Mouse (Mus musculus) forebrain, embryonic 13.5 days (tissue): ENCODE results near the gene Them4. TPM values are rescaled to one million over a fixed set of nuclear protein-coding genes. Genes with fewer than 3 reads are reported as not detected.
A peak's percentile ranks its signal among the peaks of the same experiment; 100 is the strongest.

Source experiments
- ATAC-seq: fragments of 200-750 bp; cut with Nextera tagmentation; 2 replicates; pipeline ENCODE4 v1.8.0; 2017
- H3K27ac ChIP-seq: fragments of 300-500 bp; sonication (generic); 2 replicates; pipeline ENCODE4 v1.5.1; 2015; ENCODE audit warnings: inconsistent platforms, mild to moderate bottlenecking, moderate library complexity
- H3K27me3 ChIP-seq: fragments of 300-500 bp; sonication (generic); 2 replicates; pipeline ENCODE4 v1.6.1; 2015; ENCODE audit warnings: mild to moderate bottlenecking, inconsistent platforms
- H3K36me3 ChIP-seq: fragments of 300-500 bp; sonication (generic); 2 replicates; pipeline ENCODE4 v1.6.1; 2015; ENCODE audit warnings: mild to moderate bottlenecking, inconsistent platforms; ENCODE audit not compliant: poor library complexity, severe bottlenecking
- H3K4me1 ChIP-seq: fragments of 300-500 bp; sonication (generic); 2 replicates; pipeline ENCODE4 v1.6.1; 2015; ENCODE audit warnings: inconsistent platforms
- H3K4me2 ChIP-seq: fragments of 300-500 bp; sonication (generic); 2 replicates; pipeline ENCODE4 v1.6.1; 2015; ENCODE audit warnings: inconsistent platforms, mild to moderate bottlenecking, moderate library complexity
- H3K4me3 ChIP-seq: fragments of 300-500 bp; sonication (generic); 2 replicates; pipeline ENCODE4 v1.5.1; 2015; ENCODE audit warnings: mild to moderate bottlenecking, inconsistent platforms
- H3K9ac ChIP-seq: fragments of 300-500 bp; sonication (generic); 2 replicates; pipeline ENCODE4 v1.6.1; 2015; ENCODE audit warnings: mild to moderate bottlenecking, inconsistent platforms
- H3K9me3 ChIP-seq: fragments of 300-500 bp; sonication (generic); replicated peaks from 2 replicates; pipeline ENCODE4 v1.6.1; 2016; ENCODE audit warnings: inconsistent platforms
- WGBS: fragments of 180-500 bp; shearing (Covaris S2); methylation state at CpG from one replicate; pipeline ENCODE4 v1.1.7; 2015; 5-methylcytosine and 5-hydroxymethylcytosine counted together
- polyA plus RNA-seq: library from polyadenylated mRNA; unstranded; fragments of >200 nt; fragmentation: Nextera tagmentation; extraction: Ambion mirVana; gene quantifications from 2 replicates; pipeline ENCODE4 v1.2.1, GENCODE M21; 2015

The Them4 gene
- polyA plus RNA-seq, 1 experiment from 2014 or later, result 19.8 TPM

DNA sequence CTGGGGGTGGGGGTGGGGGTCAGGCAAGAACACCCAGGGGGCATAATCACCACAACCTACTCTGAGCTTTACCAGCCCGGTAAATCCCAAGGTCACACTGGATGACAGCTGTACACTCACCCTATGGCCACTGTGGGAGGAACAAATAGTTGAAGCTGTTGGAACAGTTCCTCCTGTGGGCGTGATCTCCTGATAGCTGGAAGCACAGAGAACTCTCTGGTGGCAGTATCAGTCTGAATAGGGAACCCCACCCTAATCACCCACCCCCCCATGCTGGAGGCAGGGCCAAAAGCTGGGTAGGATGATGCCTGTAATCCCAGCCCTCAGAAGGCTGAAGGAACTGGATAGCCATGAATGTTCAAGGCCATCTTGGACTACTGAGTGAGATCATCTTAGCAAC, 59.8 kb downstream of the Them4 start:
- no peak overlapping the region for H3K27ac ChIP-seq
- no peak for ATAC-seq
- H3K4me2 ChIP-seq, result no peak overlapping the region
- H3K4me3 ChIP-seq, result no peak overlapping the region
- H3K9me3 ChIP-seq, result no peaks in the 10 kb centered on the region; the same call in 1 of the 2 replicates
- H3K36me3 ChIP-seq, result no peaks in the 10 kb centered on the region
- H3K4me1 ChIP-seq, result peaks cover 29% of the 10 kb centered on the region
- WGBS, result 69% methylated on average over 2 of the region's 2 CpGs
- H3K27me3 ChIP-seq, result peaks cover 15% of the 10 kb centered on the region
- H3K9ac ChIP-seq, result no peak overlapping the region

DNA sequence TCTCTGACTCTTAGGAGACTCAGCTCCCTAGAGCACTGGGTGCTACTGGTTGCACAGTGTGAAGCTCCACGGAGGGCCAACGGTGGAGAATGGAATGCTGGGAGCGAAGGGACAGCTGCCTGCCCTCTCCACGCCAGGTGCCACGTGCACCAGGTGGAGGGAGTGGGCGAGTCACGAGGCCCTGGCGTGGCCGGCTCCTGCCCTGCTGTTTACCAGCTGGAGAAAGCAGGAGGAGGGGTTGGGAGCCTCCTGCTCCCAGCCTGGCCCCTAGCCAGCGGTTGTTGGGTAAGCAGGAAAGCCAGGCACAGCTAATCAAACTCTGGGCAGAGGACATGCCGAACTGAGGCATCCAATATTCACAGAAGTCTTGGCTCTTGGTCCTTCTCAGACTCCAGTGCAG, 61.7 kb downstream of the Them4 start:
- 3% methylated on average over 11 of the region's 11 CpGs for WGBS
- Histone ChIP-seq H3K9ac (peak overlapping the region; percentile 40), H3K4me2 (peak overlapping the region; percentile 52), H3K27me3 (no peaks in the 10 kb centered on the region), H3K9me3 (no peaks in the 10 kb centered on the region), H3K36me3 (no peaks in the 10 kb centered on the region), H3K4me3 (peak overlapping the region; percentile 25), H3K4me1 (peaks cover 29% of the 10 kb centered on the region), H3K27ac (no peak overlapping the region)
- ATAC-seq, result peak; percentile 36; the same call in 1 of the 2 replicates

DNA sequence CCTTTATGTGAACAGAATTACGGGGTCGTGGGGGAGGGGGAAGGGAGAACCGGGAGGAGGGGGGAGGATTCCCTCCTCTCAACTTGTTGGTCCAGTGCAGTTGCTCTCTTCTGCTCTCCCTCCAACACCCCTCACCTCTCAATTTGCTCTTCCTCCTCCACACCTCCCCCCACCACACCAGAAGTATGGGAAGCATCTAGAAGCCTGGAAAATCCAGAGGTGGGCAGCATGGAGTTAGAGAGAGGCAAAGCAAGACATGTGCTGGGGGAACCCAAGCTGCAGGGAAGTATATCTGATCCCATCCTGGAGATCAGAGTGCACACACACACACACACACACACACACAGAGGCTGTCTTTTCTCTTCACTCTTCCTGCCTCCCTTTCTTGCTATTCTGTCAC, 62.1 kb downstream of the Them4 start:
- ATAC-seq, result no peak

DNA sequence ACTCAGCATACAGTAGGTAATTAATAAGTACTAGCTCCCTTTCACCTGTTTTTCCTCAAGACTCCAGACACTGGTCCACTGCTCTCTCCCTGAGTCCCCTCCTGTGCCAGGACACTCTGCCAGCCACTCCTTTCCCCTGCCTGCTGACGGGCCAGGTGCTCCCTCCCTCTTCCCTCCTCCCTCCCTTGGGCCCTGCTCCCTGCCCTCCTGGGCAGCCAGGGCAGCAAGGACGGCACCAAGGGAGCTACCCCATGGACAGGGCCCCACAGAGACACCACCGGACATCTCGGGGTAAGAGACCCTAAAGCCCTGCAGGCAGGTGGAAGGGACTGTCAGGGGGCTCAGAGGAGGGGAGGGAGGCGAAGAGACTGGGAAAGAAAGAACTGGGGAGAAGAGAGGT, 62.8 kb downstream of the Them4 start, which contains the start of gene Rorc:
Gene Rorc, plus strand, starts transcription at position 154 of the 400 bp plus-strand sequence.
- no peak for ATAC-seq
- H3K4me3 ChIP-seq, result peak within 1 kb of the TSS; percentile 25
- H3K36me3 ChIP-seq, result no peaks in the 10 kb centered on the region
- 14% methylated on average over 5 of the region's 5 CpGs for WGBS
- no peaks in the 10 kb centered on the region for H3K9me3 ChIP-seq
- H3K4me1 ChIP-seq, result peaks cover 29% of the 10 kb centered on the region
- no peaks in the 10 kb centered on the region for H3K27me3 ChIP-seq
- H3K9ac ChIP-seq, result peak within 1 kb of the TSS; percentile 51
- H3K27ac ChIP-seq, result no peak within 1 kb of the TSS
- peak within 1 kb of the TSS; percentile 55 for H3K4me2 ChIP-seq

More for the DNA sequence above, 62.1 kb downstream of the Them4 start:
- peak overlapping the region; percentile 25; the same call in 1 of the 2 replicates for H3K4me3 ChIP-seq
- no peaks in the 10 kb centered on the region for H3K36me3 ChIP-seq
- H3K9me3 ChIP-seq, result no peaks in the 10 kb centered on the region
- H3K27me3 ChIP-seq, result no peaks in the 10 kb centered on the region
- peak overlapping the region; percentile 40; the same call in 1 of the 2 replicates for H3K9ac ChIP-seq
- H3K27ac ChIP-seq, result no peak overlapping the region
- peak overlapping the region; percentile 52 for H3K4me2 ChIP-seq
- H3K4me1 ChIP-seq, result peaks cover 29% of the 10 kb centered on the region
- 0% methylated on average over 3 of the region's 3 CpGs for WGBS

DNA sequence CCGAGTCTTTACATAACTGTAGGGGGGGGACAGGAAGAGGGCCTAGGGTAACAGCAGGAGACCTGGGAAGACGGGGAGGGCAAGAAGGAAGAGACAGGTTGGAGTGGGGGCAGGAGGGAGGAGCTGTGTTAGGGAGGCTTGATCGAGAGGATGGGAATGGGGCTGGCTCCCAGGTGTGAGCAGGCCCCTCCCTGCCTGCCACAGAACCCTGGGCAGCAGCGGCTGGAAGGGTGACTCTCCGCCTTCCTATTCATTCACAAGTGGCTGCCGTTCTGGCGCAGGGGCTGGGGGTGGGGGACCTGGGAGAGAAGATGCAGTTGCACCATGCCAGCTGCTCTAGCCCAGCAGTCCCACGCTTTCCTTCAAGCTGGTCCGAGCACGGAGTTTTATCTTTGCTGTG, 63.2 kb downstream of the Them4 start:
- WGBS, result 6% methylated on average over 9 of the region's 10 CpGs
- Histone ChIP-seq H3K27ac (no peak overlapping the region), H3K27me3 (no peaks in the 10 kb centered on the region), H3K9me3 (no peaks in the 10 kb centered on the region), H3K4me1 (peaks cover 29% of the 10 kb centered on the region), H3K36me3 (no peaks in the 10 kb centered on the region), H3K4me2 (peak overlapping the region; percentile 55), H3K4me3 (peak overlapping the region; percentile 23), H3K9ac (peak overlapping the region; percentile 51; the same call in 1 of the 2 replicates)
- peak; percentile 62 for ATAC-seq

DNA sequence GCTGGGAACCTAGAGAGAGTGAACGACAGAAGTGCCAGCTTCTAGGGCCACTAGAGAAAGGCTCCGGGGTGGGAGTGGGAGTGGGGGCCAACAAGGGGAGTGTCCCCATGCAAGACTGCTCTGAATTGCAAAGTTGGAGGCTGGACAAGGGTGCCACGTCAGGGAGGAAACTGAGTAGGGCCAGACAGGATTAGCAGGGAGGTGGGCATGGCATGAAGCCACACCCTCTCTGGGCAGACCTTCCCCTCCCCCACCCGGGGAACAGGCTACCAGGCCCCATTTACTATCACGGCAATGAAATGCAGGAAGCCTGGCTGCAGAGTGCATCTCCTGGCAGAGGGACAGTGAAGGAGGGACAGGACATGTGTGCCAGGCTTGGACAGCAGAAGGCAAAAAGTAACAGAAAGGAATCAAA, 63.7 kb downstream of the Them4 start:
- Histone ChIP-seq H3K4me1 (peaks cover 29% of the 10 kb centered on the region), H3K4me2 (peak overlapping the region; percentile 55), H3K9ac (peak overlapping the region; percentile 51; the same call in 1 of the 2 replicates), H3K27ac (no peak overlapping the region), H3K9me3 (no peaks in the 10 kb centered on the region), H3K4me3 (peak overlapping the region; percentile 23), H3K27me3 (no peaks in the 10 kb centered on the region), H3K36me3 (no peaks in the 10 kb centered on the region)
- WGBS, result 0% methylated on average over 5 of the region's 5 CpGs
- peak; percentile 69 for ATAC-seq

DNA sequence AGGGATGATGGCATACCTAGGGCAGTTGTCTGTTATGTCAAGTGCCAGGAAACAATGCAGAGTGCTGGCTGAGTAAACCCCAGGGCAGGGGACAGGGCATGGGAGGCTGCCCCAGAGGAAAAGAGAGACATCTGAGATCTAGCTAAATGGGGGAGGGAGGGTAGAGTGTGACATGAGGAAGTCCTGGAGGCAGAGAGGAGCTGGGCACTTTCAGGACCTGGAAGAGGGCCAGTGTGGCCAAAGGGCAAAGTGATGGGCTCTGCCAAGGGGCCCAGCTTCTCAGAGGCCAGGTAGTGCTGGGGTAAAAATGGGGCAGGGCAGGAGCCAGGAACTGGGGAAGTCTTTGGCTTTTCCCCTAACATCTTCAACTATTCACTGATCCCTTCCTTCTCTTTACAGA, 64.7 kb downstream of the Them4 start:
- Histone ChIP-seq H3K4me2 (no peak overlapping the region), H3K27ac (no peak overlapping the region), H3K4me3 (no peak overlapping the region), H3K9me3 (no peaks in the 10 kb centered on the region), H3K27me3 (no peaks in the 10 kb centered on the region), H3K4me1 (peaks cover 29% of the 10 kb centered on the region), H3K36me3 (no peaks in the 10 kb centered on the region), H3K9ac (no peak overlapping the region)
- ATAC-seq, result no peak

DNA sequence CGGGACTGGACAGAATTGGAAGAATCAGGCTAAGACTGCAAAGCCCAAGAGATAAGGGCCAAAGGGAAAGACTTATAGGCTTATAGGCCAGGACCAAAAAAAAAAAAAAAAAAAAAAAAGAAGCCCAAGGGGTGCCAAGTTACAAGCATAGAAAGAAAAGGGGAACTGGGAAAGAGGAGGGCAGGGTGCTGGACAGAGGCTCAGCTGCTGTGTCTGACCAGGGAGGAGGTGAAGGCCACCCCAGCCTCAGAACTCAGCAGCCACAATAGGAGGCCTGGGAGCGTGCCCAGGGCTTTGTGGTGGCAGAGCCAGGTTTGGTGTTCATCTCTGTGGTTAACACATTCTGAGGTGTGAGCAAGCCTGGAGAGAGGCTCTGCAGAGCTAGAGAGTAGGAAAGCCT, 65.3 kb downstream of the Them4 start:
- H3K27me3 ChIP-seq, result no peaks in the 10 kb centered on the region
- H3K4me3 ChIP-seq, result no peak overlapping the region
- ATAC-seq, result no peak
- no peaks in the 10 kb centered on the region for H3K9me3 ChIP-seq
- H3K27ac ChIP-seq, result no peak overlapping the region
- H3K4me2 ChIP-seq, result no peak overlapping the region
- no peak overlapping the region for H3K9ac ChIP-seq
- WGBS, result 80% methylated on average over 2 of the region's 2 CpGs
- peaks cover 29% of the 10 kb centered on the region for H3K4me1 ChIP-seq
- no peaks in the 10 kb centered on the region for H3K36me3 ChIP-seq

DNA sequence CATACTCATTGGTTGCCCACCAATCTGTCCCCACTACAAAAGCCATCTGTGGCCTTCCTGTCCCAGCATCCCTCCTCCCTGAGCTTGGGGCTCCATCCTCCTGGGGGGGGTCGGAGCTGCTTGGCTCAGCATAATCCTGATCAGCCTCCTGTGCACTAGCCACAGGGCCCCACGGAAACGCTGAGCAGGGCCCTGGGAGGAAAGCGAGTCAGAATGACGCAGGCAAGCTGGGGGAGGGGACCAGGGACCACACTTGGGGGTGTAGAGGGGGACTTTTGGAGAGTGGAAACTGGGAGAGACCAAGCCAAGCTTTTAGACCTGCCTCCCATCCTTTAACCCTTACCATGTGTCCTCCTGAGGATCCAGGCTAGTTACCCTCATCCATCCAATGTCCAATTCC, 66.0 kb downstream of the Them4 start:
- no peak overlapping the region for H3K9ac ChIP-seq
- H3K4me1 ChIP-seq, result peaks cover 29% of the 10 kb centered on the region
- H3K27me3 ChIP-seq, result no peaks in the 10 kb centered on the region
- H3K27ac ChIP-seq, result no peak overlapping the region
- WGBS, result 38% methylated on average over 5 of the region's 5 CpGs
- no peaks in the 10 kb centered on the region for H3K36me3 ChIP-seq
- no peak overlapping the region for H3K4me2 ChIP-seq
- H3K4me3 ChIP-seq, result no peak overlapping the region
- ATAC-seq, result no peak
- H3K9me3 ChIP-seq, result no peaks in the 10 kb centered on the region

DNA sequence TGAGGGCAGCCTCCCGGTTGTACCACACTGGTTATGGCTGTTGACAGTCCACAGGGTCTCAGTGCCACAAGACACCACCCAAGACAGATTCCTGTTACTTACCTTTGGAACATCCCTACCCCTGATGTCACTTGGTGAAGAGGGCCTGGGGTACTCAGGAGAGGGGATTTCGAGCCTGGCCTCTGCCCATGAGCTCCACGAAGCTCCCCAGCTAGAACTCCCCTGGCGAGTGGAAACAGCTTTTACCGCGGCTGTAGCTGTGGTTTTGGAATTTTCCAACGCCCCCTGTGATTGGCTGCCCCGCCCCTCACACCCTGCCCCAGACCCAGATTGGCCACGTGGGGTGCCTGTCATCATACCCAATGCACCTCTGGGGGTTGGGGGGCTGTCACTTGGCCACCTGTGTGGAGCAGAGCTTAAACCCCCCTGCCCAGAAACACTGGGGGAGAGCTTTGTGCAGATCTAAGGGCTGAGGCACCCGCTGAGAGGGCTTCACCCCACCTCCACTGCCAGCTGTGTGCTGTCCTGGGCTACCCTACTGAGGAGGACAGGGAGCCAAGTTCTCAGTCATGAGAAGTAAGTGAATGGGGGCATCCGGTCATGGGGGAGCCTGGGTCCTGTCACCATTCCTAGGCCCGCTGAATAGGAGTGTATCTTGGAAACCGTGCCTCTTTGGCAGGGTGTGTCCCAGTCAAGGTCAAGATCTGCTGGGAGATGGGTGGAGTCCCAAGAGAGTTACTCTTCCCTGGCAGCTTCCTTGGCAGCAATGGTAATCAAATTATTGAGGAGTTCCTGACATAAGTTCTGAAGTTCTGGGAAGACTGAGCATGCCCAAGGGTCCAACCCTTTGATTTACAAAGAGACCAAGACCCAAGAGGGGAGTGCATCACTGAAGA, 67.4 kb downstream of the Them4 start:
- H3K4me1 ChIP-seq, result peaks cover 19% of the 10 kb centered on the region
- 20% methylated on average over 13 of the region's 13 CpGs for WGBS

DNA sequence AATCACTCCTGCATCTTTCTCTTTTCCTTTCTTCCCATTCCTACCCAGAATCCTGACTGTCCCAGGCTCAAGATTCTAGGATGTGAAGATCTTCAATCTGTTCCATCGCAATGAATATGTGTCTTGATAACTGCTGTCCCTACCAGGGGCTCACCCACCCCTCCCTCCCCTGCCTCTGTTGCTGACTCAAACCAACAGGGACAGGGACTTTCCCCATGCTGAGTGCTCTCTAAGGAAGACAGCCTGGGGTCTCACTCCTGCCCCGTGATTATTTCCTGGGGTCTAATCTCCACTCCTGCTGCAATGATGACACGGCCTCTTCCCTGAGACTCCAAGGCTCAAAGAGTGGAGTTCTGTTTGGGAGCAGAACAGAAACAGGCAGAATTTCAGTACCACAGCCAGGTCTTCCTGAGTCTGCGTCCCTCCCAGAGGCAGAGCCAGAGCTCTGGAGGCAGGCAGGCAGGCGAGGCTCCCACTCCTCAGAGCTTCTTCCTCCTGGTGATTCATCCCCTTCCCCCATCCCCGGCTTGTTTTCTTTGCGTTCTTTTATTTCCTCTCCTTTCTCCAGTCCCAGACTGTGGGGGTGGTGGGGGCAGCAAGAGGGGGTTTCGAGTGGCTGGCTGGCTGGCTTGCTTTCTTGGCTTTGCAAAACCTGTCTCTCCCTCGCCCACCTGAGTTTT, 70.1 kb downstream of the Them4 start:
- Histone ChIP-seq H3K27me3 (no peaks in the 10 kb centered on the region), H3K36me3 (no peaks in the 10 kb centered on the region), H3K4me1 (no peaks in the 10 kb centered on the region), H3K9me3 (no peaks in the 10 kb centered on the region), H3K4me3 (no peak overlapping the region), H3K27ac (no peak overlapping the region), H3K4me2 (no peak overlapping the region), H3K9ac (no peak overlapping the region)
- ATAC-seq, result no peak
- 21% methylated on average over 9 of the region's 9 CpGs for WGBS

More for the DNA sequence above, 67.4 kb downstream of the Them4 start:
- Histone ChIP-seq H3K27me3 (no peaks in the 10 kb centered on the region), H3K36me3 (no peaks in the 10 kb centered on the region), H3K27ac (no peak overlapping the region), H3K4me2 (no peak overlapping the region), H3K9ac (no peak overlapping the region), H3K4me3 (no peak overlapping the region), H3K9me3 (no peaks in the 10 kb centered on the region)
- no peak for ATAC-seq
